Mouse (Mus musculus) left cerebral cortex, adult 18-20 months (tissue): ENCODE measurements at regions not wholly inside any gene's neighbourhood (a gene's known extent, or its start where the extent isn't known, plus 50 kb on each side); places are given as distances from the start of the nearest gene placed in this dataset.

Source experiments
- DNase-seq, 2 experiments: peaks; one replicate each; pipeline ENCODE4 v3.0.0; 2021 to 2022; ENCODE audit warnings: low spot score in 2 of 2, mixed read lengths in 1 of 2

DNA sequence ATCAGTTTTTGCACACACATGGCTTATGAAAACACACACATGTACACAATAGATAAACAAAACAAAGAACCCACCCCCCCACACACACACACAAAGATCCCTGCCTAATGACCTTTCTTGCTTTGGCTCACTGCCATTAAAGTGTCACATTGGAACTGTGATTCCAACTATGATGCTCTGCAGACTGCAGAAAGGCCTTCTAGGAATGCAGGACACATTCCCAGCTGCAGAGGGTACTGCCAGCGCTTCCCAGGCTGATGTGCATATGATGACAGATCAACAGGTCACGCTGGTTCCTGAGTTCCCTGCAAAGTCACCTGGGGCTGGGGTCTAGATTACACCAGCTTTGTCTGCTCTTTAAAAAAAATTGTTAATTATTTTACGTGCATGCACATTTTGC is 68.1 kb upstream of the Ppm1j start:
- no peak for DNase-seq

DNA sequence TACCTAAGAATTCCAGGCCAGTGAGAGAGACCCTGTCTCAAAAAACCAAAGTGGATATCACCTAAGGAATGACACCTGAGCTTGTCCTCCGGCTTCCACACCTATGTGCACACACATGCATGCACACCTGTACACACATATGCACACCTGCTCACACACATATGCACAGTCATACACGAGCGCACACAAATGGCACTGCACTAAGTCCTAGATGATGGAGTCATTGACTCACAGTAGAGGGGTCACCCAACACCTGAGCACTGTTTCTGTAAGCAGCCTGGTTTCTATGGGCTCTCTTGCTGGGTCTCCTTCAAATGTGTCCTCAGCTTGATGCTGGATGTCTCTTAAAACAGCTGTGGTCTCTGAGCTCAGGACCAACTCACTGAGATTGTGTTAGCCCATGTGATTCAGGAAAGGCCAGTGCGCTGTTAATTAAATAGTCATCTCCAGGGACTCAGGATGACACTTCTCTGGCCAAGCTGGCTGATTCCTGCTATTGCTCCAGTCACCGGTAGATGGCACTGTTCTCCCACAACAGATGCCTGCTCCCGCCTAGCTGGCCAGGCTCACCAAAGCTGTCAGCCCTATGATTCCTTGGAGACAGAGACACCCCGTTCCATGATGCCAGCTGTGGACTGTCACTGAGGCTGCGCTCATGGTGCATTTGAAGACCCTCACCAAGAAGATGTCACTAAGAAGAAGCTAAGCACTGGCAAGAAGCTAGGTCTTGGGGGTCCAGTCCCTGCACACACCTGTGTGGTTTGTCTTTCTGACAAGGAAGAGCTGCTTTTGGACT is 66.8 kb upstream of the Ppm1j start:
- peak; percentile 66 to 73 for DNase-seq

DNA sequence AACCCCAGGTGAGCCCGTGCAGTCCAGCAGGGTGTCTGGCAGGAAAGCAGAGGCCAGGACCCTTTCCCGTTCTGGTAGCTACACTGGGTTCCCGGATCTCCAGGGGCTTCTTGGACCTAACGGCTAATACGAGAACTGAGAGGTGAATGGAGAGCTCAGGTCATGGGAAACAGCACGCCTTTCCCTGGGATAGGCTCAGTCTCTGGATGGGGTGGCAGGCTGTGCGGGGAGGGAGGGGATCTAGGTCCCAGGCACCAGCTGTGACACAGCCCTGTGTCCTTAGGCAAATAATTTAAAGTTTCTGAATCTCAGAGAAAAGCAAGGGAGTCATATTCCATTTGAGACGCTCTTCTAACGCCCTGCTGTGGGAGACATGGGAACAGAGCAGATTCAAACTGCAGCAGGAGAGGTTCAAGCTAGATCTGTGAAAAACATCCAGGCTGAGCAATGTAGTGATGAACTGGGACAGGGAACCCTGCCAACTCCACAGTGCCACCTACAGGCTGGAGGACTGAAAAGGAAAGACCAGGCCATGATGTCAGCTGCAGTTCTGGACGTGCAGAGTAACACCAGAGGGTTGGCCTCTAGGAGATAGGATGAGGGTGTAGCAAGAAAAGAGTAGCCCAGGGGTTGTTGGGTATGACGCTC is 66.1 kb upstream of the Ppm1j start:
- DNase-seq: no peak
